Mouse (Mus musculus): ENCODE results near the gene Cbfb.
"Not testable (repeated sequence)": the region's sequence is repeated elsewhere in the genome, so short reads cannot be mapped to it uniquely, and the experiment has no call there.

Cbfb gene

GRCm38 (mm10) chr8:105170381-105171115, at the start of gene Cbfb:
Gene Cbfb (plus strand): TSS chr8:105170674.
- DNase-seq (ENCODE audit: low spot score in 2 of 2), result peak; percentile 97

- no peak for DNase-seq (ENCODE audit: low spot score in 2 of 2)
Observed at GRCm38 (mm10) chr8:105129864-105130263, 40.6 kb upstream of the Cbfb start.

GRCm38 (mm10) chr8:105131509-105131908, 39.0 kb upstream of the Cbfb start, which contains the start of gene Ces4a:
Gene Ces4a (plus strand): TSS chr8:105131800.
- no peak for DNase-seq (ENCODE audit: low spot score in 2 of 2)

- peak; percentile 22 to 62 for DNase-seq (ENCODE audit: low spot score in 2 of 2)
Observed at GRCm38 (mm10) chr8:105138423-105138822, 32.1 kb upstream of the Cbfb start.

- no peak for DNase-seq (ENCODE audit: low spot score in 2 of 2)
Observed at GRCm38 (mm10) chr8:105142395-105142794, 28.1 kb upstream of the Cbfb start.

- DNase-seq (ENCODE audit: low spot score in 2 of 2), result no peak
Observed at GRCm38 (mm10) chr8:105151654-105152053, 18.8 kb upstream of the Cbfb start.

- peak; percentile 44 to 52 for DNase-seq (ENCODE audit: low spot score in 2 of 2)
Observed at GRCm38 (mm10) chr8:105152623-105153398, 17.7 kb upstream of the Cbfb start.

GRCm38 (mm10) chr8:105154316-105154715, 16.2 kb upstream of the Cbfb start:
- DNase-seq (ENCODE audit: low spot score in 2 of 2), result no peak

- no peak for DNase-seq (ENCODE audit: low spot score in 2 of 2)
Observed at GRCm38 (mm10) chr8:105155091-105155745, 15.3 kb upstream of the Cbfb start.

GRCm38 (mm10) chr8:105157555-105157954, 12.9 kb upstream of the Cbfb start:
- DNase-seq (ENCODE audit: low spot score in 2 of 2), result peak in 1 of 2 experiments; percentile 19

- no peak for DNase-seq (ENCODE audit: low spot score in 2 of 2)
Observed at GRCm38 (mm10) chr8:105158084-105158483, 12.4 kb upstream of the Cbfb start.

- no peak for DNase-seq (ENCODE audit: low spot score in 2 of 2)
Observed at GRCm38 (mm10) chr8:105161121-105161652, 9.3 kb upstream of the Cbfb start.

GRCm38 (mm10) chr8:105164272-105164902, 6.1 kb upstream of the Cbfb start:
- DNase-seq (ENCODE audit: low spot score in 2 of 2), result no peak

GRCm38 (mm10) chr8:105165191-105165590, 5.3 kb upstream of the Cbfb start:
- DNase-seq (ENCODE audit: low spot score in 2 of 2), result no peak

- no peak for DNase-seq (ENCODE audit: low spot score in 2 of 2)
Observed at GRCm38 (mm10) chr8:105167116-105167515, 3.4 kb upstream of the Cbfb start.

- no peak for DNase-seq (ENCODE audit: low spot score in 2 of 2)
Observed at GRCm38 (mm10) chr8:105169582-105169981, 892 bp upstream of the Cbfb start.

- no peak for DNase-seq (ENCODE audit: low spot score in 2 of 2)
Observed at GRCm38 (mm10) chr8:105170041-105170380, 463 bp upstream of the Cbfb start.

- peak; percentile 72 to 78 for DNase-seq (ENCODE audit: low spot score in 2 of 2)
Observed at GRCm38 (mm10) chr8:105171116-105172002, 885 bp downstream of the Cbfb start.

GRCm38 (mm10) chr8:105172003-105172362, 1.5 kb downstream of the Cbfb start:
- DNase-seq (ENCODE audit: low spot score in 2 of 2), result no peak

GRCm38 (mm10) chr8:105175287-105175686, 4.8 kb downstream of the Cbfb start:
- not testable (repeated sequence) for DNase-seq (ENCODE audit: low spot score in 2 of 2)
